Mouse (Mus musculus) ES-Bruce4 (cell line): ENCODE results near the gene Ly6g6d.

Experiments
- CTCF ChIP-seq: IDR thresholded peaks from one replicate; pipeline ENCODE4 v1.8.1; 2011; ENCODE audit warnings: low read depth, low read length
- EP300 ChIP-seq: IDR thresholded peaks from 2 replicates; pipeline ENCODE4 v1.6.1; 2011; ENCODE audit warnings: low read depth, low read length; ENCODE audit not compliant: insufficient read depth
- POLR2A ChIP-seq: IDR thresholded peaks from one replicate; pipeline ENCODE4 v1.8.1; 2011; ENCODE audit warnings: low read length; ENCODE audit not compliant: insufficient read depth

DNA sequence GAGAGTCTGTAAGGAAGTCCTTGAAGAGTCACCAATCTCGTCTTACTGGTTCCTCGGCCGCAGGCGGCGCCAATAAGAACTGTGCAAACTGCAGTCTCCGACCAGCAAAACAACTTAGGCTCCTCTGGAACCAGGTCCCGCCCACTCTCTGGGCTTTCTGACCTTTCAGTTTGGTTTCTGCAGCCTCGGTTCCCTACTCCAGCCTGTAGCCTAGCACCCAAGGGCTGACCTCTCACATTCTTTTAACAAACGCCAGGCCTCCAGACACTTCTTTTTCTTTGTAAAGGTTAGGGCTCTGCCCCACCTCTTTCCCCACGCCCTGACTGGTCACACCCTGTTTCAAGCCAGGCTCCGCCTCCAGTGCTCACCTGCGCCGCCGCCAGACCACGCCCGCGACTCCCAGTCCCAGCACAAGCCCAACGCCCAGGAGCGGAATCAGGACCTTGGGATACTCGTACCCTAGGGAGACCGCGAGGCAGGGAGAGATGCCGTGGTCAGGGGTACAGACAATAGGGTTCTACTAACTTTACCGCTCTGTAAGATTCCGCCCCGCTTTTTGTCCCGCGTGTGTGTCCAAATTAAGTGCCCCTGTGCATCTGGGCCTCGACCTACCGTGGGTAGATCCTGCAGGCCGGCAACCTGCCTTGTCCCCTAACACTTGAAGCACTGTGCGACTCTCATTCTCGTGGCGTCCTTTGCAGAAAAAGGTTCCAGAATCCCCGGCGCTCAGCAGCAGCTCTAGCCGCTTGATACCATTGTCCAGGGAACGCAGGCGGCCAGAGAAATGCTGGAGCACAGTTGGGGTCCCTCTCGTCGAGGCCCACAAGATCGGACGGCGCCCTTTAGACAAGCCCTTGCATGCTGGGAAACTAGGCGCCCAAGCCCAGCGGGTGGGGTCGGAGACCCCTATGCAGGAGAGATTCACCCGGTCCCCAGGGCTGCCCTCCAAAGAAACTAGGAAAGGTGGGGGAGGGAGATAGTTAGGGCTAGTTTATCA lies 12.6 kb downstream of the Ly6g6d start, which contains the start of gene Ly6g6c:
- peak; percentile 64 for TF ChIP-seq POLR2A
- TF ChIP-seq CTCF = no peak
- peak; percentile 40 for TF ChIP-seq EP300
